Mouse (Mus musculus) forebrain, embryonic 11.5 days (tissue): ENCODE data around the gene Arhgef28. TPM values are rescaled to one million over a fixed set of nuclear protein-coding genes. Genes with fewer than 3 reads are reported as not detected.

Experiments used
- ATAC-seq: fragments of 200-750 bp; cut with Nextera tagmentation; replicated peaks from 2 replicates; pipeline ENCODE4 v1.8.0; 2017; ENCODE audit warnings: moderate TSS enrichment; ENCODE audit not compliant: low FRiP score
- DNase-seq: peaks from one replicate; pipeline ENCODE4 v3.0.0-alpha.2; 2017; ENCODE audit warnings: low spot score
- H3K27ac ChIP-seq: fragments of 300-500 bp; sonication (generic); 2 replicates; pipeline ENCODE4 v1.5.1; 2014; ENCODE audit warnings: low read depth, low read length
- H3K27me3 ChIP-seq: fragments of 300-500 bp; sonication (generic); 2 replicates; pipeline ENCODE4 v1.6.1; 2014; ENCODE audit warnings: mild to moderate bottlenecking, low read length, mixed read lengths; ENCODE audit not compliant: control insufficient read depth, insufficient read depth
- H3K36me3 ChIP-seq: fragments of 300-500 bp; sonication (generic); 2 replicates; pipeline ENCODE4 v1.6.1; 2014; ENCODE audit warnings: mild to moderate bottlenecking, low read length, moderate library complexity, mixed read lengths; ENCODE audit not compliant: control insufficient read depth, insufficient read depth
- H3K4me1 ChIP-seq: fragments of 300-500 bp; sonication (generic); replicated peaks from 2 replicates; pipeline ENCODE4 v1.6.1; 2014; ENCODE audit warnings: low read length, mixed read lengths; ENCODE audit not compliant: control insufficient read depth, insufficient read depth
- H3K4me2 ChIP-seq: fragments of 300-500 bp; sonication (generic); 2 replicates; pipeline ENCODE4 v1.6.1; 2014; ENCODE audit warnings: low read depth, mild to moderate bottlenecking, low read length, moderate library complexity, mixed read lengths; ENCODE audit not compliant: severe bottlenecking
- H3K4me3 ChIP-seq: fragments of 300-500 bp; sonication (generic); 2 replicates; pipeline ENCODE4 v1.5.1; 2014; ENCODE audit warnings: low read depth, low read length
- H3K9ac ChIP-seq: fragments of 300-500 bp; sonication (generic); 2 replicates; pipeline ENCODE4 v1.6.1; 2014; ENCODE audit warnings: low read length
- H3K9me3 ChIP-seq: fragments of 300-500 bp; sonication (generic); 2 replicates; pipeline ENCODE4 v1.6.1; 2016; ENCODE audit warnings: low read length, mixed read lengths; ENCODE audit not compliant: control insufficient read depth
- WGBS: fragments of 180-500 bp; shearing (Covaris S2); extraction: QIAGEN DNeasy Blood & Tissue Kit; methylation state at CpG from one replicate; pipeline ENCODE4 v1.1.7; 2014; 5-methylcytosine and 5-hydroxymethylcytosine counted together
- polyA plus RNA-seq: library from polyadenylated mRNA; unstranded; fragments of >200 nt; fragmentation: Nextera tagmentation; extraction: Ambion mirVana; gene quantifications from 2 replicates; pipeline ENCODE4 v1.2.1, GENCODE M21; 2014

Arhgef28 gene
- polyA plus RNA-seq, 1 experiment from 2014 or later: 6.3 TPM

DNA sequence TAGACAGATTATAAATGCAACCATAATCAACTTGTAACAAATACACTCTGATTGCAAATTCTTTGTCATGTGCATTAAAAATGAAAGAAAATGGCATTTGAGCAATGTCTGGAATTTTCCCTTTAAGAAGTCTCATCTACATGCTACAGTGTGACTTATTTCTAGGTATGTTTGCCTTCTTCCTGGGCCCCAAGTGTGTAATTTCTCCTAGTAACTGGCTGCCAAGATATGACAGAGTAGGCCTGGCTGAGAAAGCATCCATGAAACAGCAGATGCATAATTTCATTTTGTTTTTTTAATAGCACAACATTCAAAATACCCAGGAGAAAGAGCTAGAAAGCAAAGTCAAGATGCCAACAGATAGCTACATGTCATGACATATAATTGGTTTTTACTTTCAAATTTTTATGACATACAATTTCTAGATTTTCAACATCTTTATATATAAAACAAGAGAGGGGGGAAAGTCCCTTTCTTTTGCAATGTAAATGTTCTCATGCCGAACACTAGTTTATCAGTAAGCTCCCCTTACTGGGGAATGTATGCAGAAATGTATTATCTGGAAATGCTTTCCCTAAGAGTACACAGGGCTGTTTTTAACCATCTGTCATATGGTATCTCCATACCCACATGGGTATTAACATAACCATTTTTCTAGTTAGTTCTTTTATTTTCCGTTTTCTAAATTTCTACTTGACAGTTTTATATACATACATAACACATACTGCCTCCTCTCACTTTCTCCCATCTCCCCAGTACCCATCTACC, 201.4 kb downstream of the Arhgef28 start:
- H3K9ac ChIP-seq: no peak overlapping the region
- H3K4me3 ChIP-seq: no peak overlapping the region
- H3K27me3 ChIP-seq: no peaks in the 10 kb centered on the region
- no peak for DNase-seq
- no peak overlapping the region for H3K4me2 ChIP-seq
- H3K27ac ChIP-seq: no peak overlapping the region
- 92% methylated on average over 2 of the region's 2 CpGs for WGBS
- no peaks in the 10 kb centered on the region for H3K4me1 ChIP-seq
- no peaks in the 10 kb centered on the region for H3K9me3 ChIP-seq
- no peaks in the 10 kb centered on the region for H3K36me3 ChIP-seq
- ATAC-seq: no peak

- H3K4me1 ChIP-seq: no peaks in the 10 kb centered on the region
- H3K4me2 ChIP-seq: no peak overlapping the region
- ATAC-seq (no peak), DNase-seq (no peak)
- no peak overlapping the region for H3K27ac ChIP-seq
- no peaks in the 10 kb centered on the region for H3K36me3 ChIP-seq
- no peak overlapping the region for H3K4me3 ChIP-seq
- H3K27me3 ChIP-seq: no peaks in the 10 kb centered on the region
- no peak overlapping the region for H3K9ac ChIP-seq
- H3K9me3 ChIP-seq: no peaks in the 10 kb centered on the region
- 49% methylated on average over 7 of the region's 7 CpGs for WGBS
Measured at GRCm38 (mm10) chr13:98003690-98004089, 202.5 kb downstream of the Arhgef28 start.

- no peak overlapping the region for H3K9ac ChIP-seq
- H3K36me3 ChIP-seq: no peaks in the 10 kb centered on the region
- H3K4me1 ChIP-seq: no peaks in the 10 kb centered on the region
- H3K27ac ChIP-seq: no peak overlapping the region
- no peak for ATAC-seq
- 92% methylated on average over 5 of the region's 5 CpGs for WGBS
- no peak for DNase-seq
- H3K9me3 ChIP-seq: no peaks in the 10 kb centered on the region
- no peak overlapping the region for H3K4me2 ChIP-seq
- H3K27me3 ChIP-seq: no peaks in the 10 kb centered on the region
- H3K4me3 ChIP-seq: no peak overlapping the region
Measured at GRCm38 (mm10) chr13:98002598-98002997, 203.6 kb downstream of the Arhgef28 start.

DNA sequence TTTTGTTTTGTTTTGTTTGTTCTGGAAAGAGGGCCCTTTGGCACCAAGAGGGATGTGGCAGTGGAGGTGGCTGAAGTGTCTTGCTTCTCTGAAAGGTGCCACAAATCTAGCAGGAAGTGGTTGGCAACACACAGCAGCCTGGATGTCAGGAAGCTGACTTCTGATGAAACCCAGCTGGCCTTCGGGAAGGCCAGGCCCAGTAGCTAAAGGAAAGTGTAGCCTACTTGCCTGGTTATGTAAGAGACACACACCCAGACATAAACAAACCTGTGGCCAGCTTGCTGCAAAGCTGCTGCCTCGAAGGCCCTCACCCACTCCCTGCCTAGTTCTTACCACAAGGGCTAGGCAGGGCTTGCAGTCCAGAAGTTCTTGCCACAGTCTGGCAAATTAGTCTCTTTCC, 204.1 kb downstream of the Arhgef28 start:
- H3K27ac ChIP-seq: no peak overlapping the region
- DNase-seq (no peak), ATAC-seq (no peak)
- H3K4me2 ChIP-seq: no peak overlapping the region
- no peak overlapping the region for H3K4me3 ChIP-seq
- H3K36me3 ChIP-seq: no peaks in the 10 kb centered on the region
- 86% methylated on average over 2 of the region's 2 CpGs for WGBS
- H3K9ac ChIP-seq: no peak overlapping the region
- no peaks in the 10 kb centered on the region for H3K27me3 ChIP-seq
- H3K4me1 ChIP-seq: no peaks in the 10 kb centered on the region
- no peaks in the 10 kb centered on the region for H3K9me3 ChIP-seq

GRCm38 (mm10) chr13:98001719-98002118, 204.5 kb downstream of the Arhgef28 start:
- Histone ChIP-seq H3K36me3 (no peaks in the 10 kb centered on the region), H3K27ac (no peak overlapping the region), H3K4me3 (no peak overlapping the region), H3K9me3 (no peaks in the 10 kb centered on the region), H3K27me3 (no peaks in the 10 kb centered on the region), H3K4me2 (no peak overlapping the region), H3K9ac (no peak overlapping the region), H3K4me1 (no peaks in the 10 kb centered on the region)
- no peak for ATAC-seq
- WGBS: 75% methylated on average over 11 of the region's 11 CpGs
- DNase-seq: no peak

- Histone ChIP-seq H3K9ac (no peak overlapping the region), H3K4me2 (no peak overlapping the region), H3K4me1 (no peaks in the 10 kb centered on the region), H3K27ac (no peak overlapping the region), H3K4me3 (no peak overlapping the region), H3K36me3 (no peaks in the 10 kb centered on the region), H3K9me3 (no peaks in the 10 kb centered on the region), H3K27me3 (no peaks in the 10 kb centered on the region)
- no peak for DNase-seq
- ATAC-seq: no peak
- 92% methylated on average over 9 of the region's 9 CpGs for WGBS
Measured at GRCm38 (mm10) chr13:98000841-98001240, 205.4 kb downstream of the Arhgef28 start.

DNA sequence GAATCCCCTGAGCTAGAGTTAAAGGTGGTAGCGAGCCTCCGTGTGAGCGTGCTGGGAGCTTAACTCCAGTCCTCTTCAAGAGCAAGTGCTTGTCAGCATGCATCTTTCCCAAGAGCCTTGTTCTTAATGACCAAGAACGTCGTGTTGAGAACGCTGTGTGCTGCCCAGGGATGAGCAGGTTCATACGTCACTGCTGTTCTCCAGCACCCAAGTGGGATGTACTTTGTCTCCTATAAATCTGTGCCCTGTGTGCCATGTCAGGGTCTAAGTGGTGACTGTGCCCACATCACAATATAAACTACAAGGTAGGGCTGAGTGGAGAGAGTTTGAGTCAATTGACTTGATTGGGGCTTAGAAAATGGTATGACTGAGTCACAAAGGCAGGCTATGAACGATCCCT, 207.1 kb downstream of the Arhgef28 start:
- DNase-seq (no peak), ATAC-seq (no peak)
- 86% methylated on average over 8 of the region's 8 CpGs for WGBS

DNA sequence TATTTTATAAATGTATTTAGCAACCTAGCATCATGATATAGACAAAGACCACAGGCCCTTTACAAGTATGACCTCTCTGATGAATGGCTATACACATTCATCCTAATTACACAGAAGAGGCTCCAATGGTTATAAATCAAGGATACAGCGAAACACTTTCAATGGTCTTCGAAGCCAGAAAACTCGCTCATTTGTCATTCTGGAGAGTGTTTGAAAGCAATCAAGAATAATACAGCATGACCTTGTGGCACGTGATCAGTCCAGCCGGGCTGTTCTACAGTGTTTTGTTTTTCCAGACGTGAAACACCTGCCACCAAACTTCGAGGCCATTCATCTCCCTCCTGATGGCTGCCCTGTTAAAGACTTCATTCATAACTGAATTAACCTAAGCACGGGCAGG, 207.7 kb downstream of the Arhgef28 start:
- DNase-seq (no peak), ATAC-seq (no peak)
- WGBS: 61% methylated on average over 8 of the region's 8 CpGs
- Histone ChIP-seq H3K9ac (no peak overlapping the region), H3K4me1 (no peaks in the 10 kb centered on the region), H3K4me3 (no peak overlapping the region), H3K27me3 (no peaks in the 10 kb centered on the region), H3K9me3 (no peaks in the 10 kb centered on the region), H3K27ac (no peak overlapping the region), H3K36me3 (no peaks in the 10 kb centered on the region), H3K4me2 (no peak overlapping the region)

More for the DNA sequence above, 207.1 kb downstream of the Arhgef28 start:
- Histone ChIP-seq H3K9ac (no peak overlapping the region), H3K27ac (no peak overlapping the region), H3K27me3 (no peaks in the 10 kb centered on the region), H3K4me3 (no peak overlapping the region), H3K4me1 (no peaks in the 10 kb centered on the region), H3K9me3 (no peaks in the 10 kb centered on the region), H3K4me2 (no peak overlapping the region), H3K36me3 (no peaks in the 10 kb centered on the region)

DNA sequence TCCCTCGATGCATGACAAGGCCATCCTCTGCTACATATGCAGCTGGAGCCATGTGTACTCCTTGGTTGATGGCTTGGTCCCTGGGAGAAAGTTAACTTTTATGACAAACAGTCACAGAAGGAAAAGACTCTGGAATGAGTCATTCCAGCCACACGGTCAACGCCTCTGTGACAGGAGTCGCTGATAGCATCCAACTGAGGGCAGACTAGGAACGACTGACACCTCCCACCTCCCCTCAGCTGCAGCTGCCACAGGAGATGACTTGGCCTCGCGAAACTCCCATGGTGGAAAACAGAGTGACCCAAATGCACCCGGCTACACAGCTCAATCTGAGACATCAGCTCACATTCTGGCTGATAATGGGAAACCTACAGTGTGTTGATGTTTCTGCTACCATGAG, 215.3 kb downstream of the Arhgef28 start:
- ATAC-seq (no peak), DNase-seq (no peak)
- WGBS: 85% methylated on average over 8 of the region's 8 CpGs
- no peak overlapping the region for H3K4me2 ChIP-seq
- no peaks in the 10 kb centered on the region for H3K4me1 ChIP-seq
- H3K27ac ChIP-seq: no peak overlapping the region
- no peaks in the 10 kb centered on the region for H3K9me3 ChIP-seq
- no peak overlapping the region for H3K9ac ChIP-seq
- no peaks in the 10 kb centered on the region for H3K36me3 ChIP-seq
- no peak overlapping the region for H3K4me3 ChIP-seq
- H3K27me3 ChIP-seq: no peaks in the 10 kb centered on the region
